12 mouse cellular contexts compared by ENCODE assay signal in genomic region chr5:132490326-132490725, GRCm38 (mm10). TPM values are rescaled to one million over a fixed set of nuclear protein-coding genes. Genes with fewer than 3 reads are reported as not detected.
DNase-seq lines count a peak whose midpoint lies in the region; ATAC-seq and TF ChIP-seq lines count a peak whose summit lies in the region.
"Had no signal": no experiment of that assay in that cellular context is flagged by ENCODE, and none has a peak within 500 bp of the region (broad histone marks: within the 10 kb centered on the region; RNA-seq: fewer than 3 reads in every experiment).

No protein-coding gene starts in this region.

- H3K27me3 ChIP-seq in limb, embryonic 14.5 days (ENCODE audit: control insufficient read depth, insufficient read depth, low read length) = no peaks in the 10 kb centered on the region
- H3K27me3 ChIP-seq: kidney, embryonic 15.5 days; liver, embryonic 13.5 days had no signal

- no peak overlapping the region for H3K9ac ChIP-seq in limb, embryonic 14.5 days (ENCODE audit: low read depth, low read length, severe bottlenecking)
- H3K9ac ChIP-seq: kidney, embryonic 15.5 days; liver, embryonic 13.5 days had no signal

- peak overlapping the region; percentile 14; the same call in 1 of the 2 replicates for H3K4me2 ChIP-seq in limb, embryonic 14.5 days (replicated peaks; ENCODE audit: low read depth, low read length, severe bottlenecking)
- H3K4me2 ChIP-seq: kidney, embryonic 15.5 days; liver, embryonic 13.5 days had no signal

- 0 out of 2 replicates have a peak overlapping the region, but pooled peaks have one; percentile 19 for H3K27ac ChIP-seq in limb, embryonic 14.5 days (replicated peaks; ENCODE audit: low read depth, low read length)
- H3K27ac ChIP-seq: hindbrain, postnatal 0 days; kidney, embryonic 15.5 days; liver, embryonic 13.5 days had no signal

- WGBS in limb, embryonic 14.5 days = 85% methylated on average over 1 of the region's 1 CpGs

- ATAC-seq in limb, embryonic 14.5 days (ENCODE audit: low FRiP score, low read depth) = no peak
- no peak for ATAC-seq in granulocyte monocyte progenitor cell, adult 5-6 weeks (replicated peaks; ENCODE audit: poor library complexity, severe bottlenecking)
- ATAC-seq: hindbrain, postnatal 0 days had no signal

- H3K4me1 ChIP-seq in limb, embryonic 14.5 days (ENCODE audit: control insufficient read depth, insufficient read depth, low read length) = peaks cover 35% of the 10 kb centered on the region

- H3K36me3 ChIP-seq in limb, embryonic 14.5 days (ENCODE audit: control insufficient read depth, insufficient read depth, low read length) = no peaks in the 10 kb centered on the region
- H3K36me3 ChIP-seq: kidney, embryonic 15.5 days; liver, embryonic 13.5 days had no signal

- H3K9me3 ChIP-seq in limb, embryonic 14.5 days (ENCODE audit: control insufficient read depth, low read length) = no peaks in the 10 kb centered on the region
- H3K9me3 ChIP-seq: kidney, embryonic 15.5 days; liver, embryonic 13.5 days had no signal

- H3K4me3 ChIP-seq in limb, embryonic 14.5 days (replicated peaks; ENCODE audit: low read length) = no peak overlapping the region
- H3K4me3 ChIP-seq: kidney, embryonic 15.5 days; liver, embryonic 13.5 days had no signal

- peak; percentile 21 for DNase-seq in adrenal gland, adult 2 months
- DNase-seq in adrenal gland, postnatal 25 days = no peak
- peak; percentile 26 for DNase-seq in gastrocnemius, adult 18-20 months (ENCODE audit: low spot score)
- no peak for DNase-seq in gastrocnemius, adult 8-10 months (ENCODE audit: low spot score in 2 of 2)
- DNase-seq in cerebellum, postnatal 10 days = peak; percentile 44 to 54
- DNase-seq in limb, embryonic 14.5 days (ENCODE audit: low spot score) = peak; percentile 20
- no peak for DNase-seq in right cerebral cortex, postnatal 25 days
- DNase-seq: layer of hippocampus, postnatal 36 days; liver, embryonic 13.5 days had no signal

- TF ChIP-seq POLR2A in limb, embryonic 14.5 days (IDR thresholded peaks at IDR 0.05; ENCODE audit: borderline replicate concordance, extremely low read depth, insufficient read depth, insufficient read length) = no peak

RNA-seq across cellular contexts. Expression of gene Auts2, which starts 52.8 kb away (rescaled TPM):
- 10 to 100 TPM; 20.2 to 46.3 TPM for total RNA-seq in adrenal gland, adult 2 months (2021)
- 31.0 and 51.6 TPM in 2 replicates for polyA plus RNA-seq in adrenal gland, adult 2 months (2012; rRNA removed)
- 75.7 and 98.4 TPM in 2 replicates for total RNA-seq in adrenal gland, postnatal 25 days (2021)
- total RNA-seq in gastrocnemius, adult 18-20 months (2021) = 10 to 100 TPM; 20.4 TPM
- total RNA-seq in gastrocnemius, adult 8-10 months (2022) = 10 to 100 TPM in 2 of 4 experiments, 1 to 10 TPM in 2; 7.6 to 18.8 (median 12.4) TPM
- 50.8 and 64.8 TPM in 2 replicates for polyA plus RNA-seq in limb, embryonic 14.5 days (2012; rRNA removed)
- polyA plus RNA-seq in limb, embryonic 14.5 days (2014; fragmentation: Nextera tagmentation; extraction: Ambion mirVana) = 38.3 and 48.6 TPM in 2 replicates
- 13.2 and 109 TPM in 2 replicates for total RNA-seq in granulocyte monocyte progenitor cell, adult 5-6 weeks (2014; fragmentation: Nextera tagmentation)
- 0.62 and 3.1 TPM in 2 replicates for total RNA-seq in granulocyte monocyte progenitor cell, adult 5-6 weeks (2017)

Comparison
In these comparisons a context has a peak if more than half of its experiments do, and no peak if none do; other contexts are left out.
1. DNase-seq: peak in adrenal gland, adult 2 months (single experiment), gastrocnemius, adult 18-20 months (single experiment), cerebellum, postnatal 10 days (2 of 2) and limb, embryonic 14.5 days (single experiment); none in adrenal gland, postnatal 25 days (single experiment), gastrocnemius, adult 8-10 months (0 of 2) and right cerebral cortex, postnatal 25 days (single experiment).